Mouse (Mus musculus) olfactory bulb, adult 2 months (tissue): ENCODE results near the gene Sccpdh.

Experiments
- CTCF ChIP-seq: fragments of 200-500 bp; IDR thresholded peaks from 2 replicates; pipeline ENCODE4 v1.5.1; 2012; ENCODE audit warnings: low read depth, mild to moderate bottlenecking, low read length, moderate library complexity; ENCODE audit not compliant: insufficient read depth
- POLR2A ChIP-seq: fragments of 200-500 bp; IDR thresholded peaks from 2 replicates; pipeline ENCODE4 v1.6.1; 2012; ENCODE audit warnings: mild to moderate bottlenecking, low read depth, low read length, moderate library complexity; ENCODE audit not compliant: insufficient read depth

- no peak for TF ChIP-seq POLR2A
- no peak for TF ChIP-seq CTCF
Measured at GRCm38 (mm10) chr1:179663065-179663464, 4.9 kb upstream of the Sccpdh start.
